Comparison of ENCODE assay signal across 9 mouse cellular contexts in the genomic region with DNA sequence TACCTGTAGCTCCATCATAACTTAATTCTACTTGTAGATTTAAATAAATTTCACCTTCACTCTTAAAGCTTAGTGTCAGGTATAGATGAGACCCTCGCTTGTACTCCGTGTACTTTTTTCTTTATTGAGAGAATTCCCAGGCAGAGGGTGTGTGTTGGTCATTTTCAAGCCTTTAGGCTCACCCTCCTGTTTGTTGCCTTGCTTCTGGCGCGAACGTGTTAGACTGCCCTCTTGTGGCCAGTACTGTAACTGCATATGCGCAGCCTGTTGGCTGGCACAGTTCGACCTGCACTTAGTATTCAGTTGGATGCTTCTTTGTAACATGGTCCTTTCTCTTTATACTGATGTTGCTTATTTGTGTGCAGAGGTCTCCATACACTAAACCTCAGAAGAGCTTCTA.
DNase-seq lines count a peak whose midpoint lies in the region; ATAC-seq and TF ChIP-seq lines count a peak whose summit lies in the region.
"Had no signal": no experiment of that assay in that cellular context is flagged by ENCODE, and none has a peak within 500 bp of the region (broad histone marks: within the 10 kb centered on the region; RNA-seq: fewer than 3 reads in every experiment).

No protein-coding gene starts in this region.

- TF ChIP-seq CTCF in Patski (IDR thresholded peaks at IDR 0.05) = peak; percentile 90

- H3K4me3 ChIP-seq in liver, embryonic 13.5 days (replicated peaks) = no peak overlapping the region
- H3K4me3 ChIP-seq in neural tube, embryonic 12.5 days = no peak overlapping the region
- H3K4me3 ChIP-seq: neural tube, embryonic 13.5 days had no signal

- DNase-seq in A20 (ENCODE audit: low read depth, low spot score) = peak; percentile 14
- DNase-seq in Patski (ENCODE audit: low read depth, low spot score) = peak; percentile 15
- DNase-seq in cerebellum, adult 9-11 months = peak; percentile 14
- peak; percentile 20 to 58 for DNase-seq in frontal cortex, postnatal 25 days (ENCODE audit: low spot score in 2 of 2)
- peak; percentile 64 for DNase-seq in kidney, adult 18-20 months
- DNase-seq in liver, embryonic 13.5 days = peak; percentile 11
- DNase-seq in thymus, postnatal 14 days = peak; percentile 22

- POLR2A ChIA-PET in Patski (lab: Charles Lee) = no interaction called here

- no peaks in the 10 kb centered on the region for H3K36me3 ChIP-seq in liver, embryonic 13.5 days
- H3K36me3 ChIP-seq in neural tube, embryonic 12.5 days = no peaks in the 10 kb centered on the region
- H3K36me3 ChIP-seq: neural tube, embryonic 13.5 days had no signal

- no peak overlapping the region for H3K27ac ChIP-seq in liver, embryonic 13.5 days
- no peak overlapping the region for H3K27ac ChIP-seq in neural tube, embryonic 12.5 days
- H3K27ac ChIP-seq: neural tube, embryonic 13.5 days had no signal

- H3K9me3 ChIP-seq in liver, embryonic 13.5 days (replicated peaks) = no peaks in the 10 kb centered on the region
- H3K9me3 ChIP-seq in neural tube, embryonic 12.5 days = no peaks in the 10 kb centered on the region
- H3K9me3 ChIP-seq: neural tube, embryonic 13.5 days had no signal

- peaks cover 23% of the 10 kb centered on the region for H3K27me3 ChIP-seq in Patski
- H3K27me3 ChIP-seq in liver, embryonic 13.5 days = no peaks in the 10 kb centered on the region
- H3K27me3 ChIP-seq in neural tube, embryonic 12.5 days (replicated peaks) = no peaks in the 10 kb centered on the region
- H3K27me3 ChIP-seq: neural tube, embryonic 13.5 days had no signal

- in situ Hi-C loops in Patski (cut with MboI; ENCODE audit: low pct_unique_long_range_greater_than_20kb) = loop anchor here (5.0 kb wide), 2 partner anchors 156 to 241 kb away; no protein-coding TSS in a partner anchor

- H3K4me1 ChIP-seq in liver, embryonic 13.5 days (replicated peaks) = no peaks in the 10 kb centered on the region
- no peaks in the 10 kb centered on the region for H3K4me1 ChIP-seq in neural tube, embryonic 12.5 days

- CTCF ChIA-PET in Patski (lab: Charles Lee) = interaction anchor here (0.5 to 3.0 kb wide), 14 partner anchors 11 to 454 kb away, joined by 3 to 22 read pairs (median 4); no protein-coding TSS in a partner anchor

- no peak overlapping the region for H3K9ac ChIP-seq in liver, embryonic 13.5 days
- no peak overlapping the region for H3K9ac ChIP-seq in neural tube, embryonic 12.5 days
- H3K9ac ChIP-seq: neural tube, embryonic 13.5 days had no signal

- 4% methylated on average over 7 of the region's 7 CpGs for WGBS in liver, embryonic 13.5 days (ENCODE audit: insufficient replicate concordance)
- WGBS in neural tube, embryonic 12.5 days = 4% methylated on average over 7 of the region's 7 CpGs

- no peak overlapping the region for H3K4me2 ChIP-seq in liver, embryonic 13.5 days
- H3K4me2 ChIP-seq in neural tube, embryonic 12.5 days (replicated peaks) = no peak overlapping the region
- H3K4me2 ChIP-seq: neural tube, embryonic 13.5 days had no signal

- peak; percentile 67 for ATAC-seq in Patski
- no peak for ATAC-seq in liver, embryonic 13.5 days (ENCODE audit: low read depth)
- peak; percentile 25; the same call in 1 of the 2 replicates for ATAC-seq in neural tube, embryonic 12.5 days (ENCODE audit: low FRiP score, low read depth)

Comparison
In these comparisons a context has a peak if more than half of its experiments do, and no peak if none do; other contexts are left out.
1. DNase-seq: peak in every context shown above with its lines; median percentile 64 in kidney, adult 18-20 months; 39 in frontal cortex, postnatal 25 days; 22 in thymus, postnatal 14 days; 15 in Patski; 14 in A20; 14 in cerebellum, adult 9-11 months; 11 in liver, embryonic 13.5 days.